11 mouse cellular contexts compared by ENCODE assay signal in genomic region chr6:109371931-109372330, GRCm38 (mm10).
"Had no signal": no experiment of that assay in that cellular context is flagged by ENCODE, and none has a peak within 500 bp of the region (broad histone marks: within the 10 kb centered on the region; RNA-seq: fewer than 3 reads in every experiment).

No protein-coding gene starts in this region.

- H3K4me1 ChIP-seq: limb, embryonic 15.5 days; liver, embryonic 13.5 days; lung, embryonic 15.5 days; midbrain, embryonic 13.5 days had no signal

- H3K9ac ChIP-seq: limb, embryonic 15.5 days; liver, embryonic 13.5 days; liver, postnatal 0 days; lung, embryonic 15.5 days; midbrain, embryonic 13.5 days had no signal

- DNase-seq: kidney, adult 11 months; kidney, postnatal 14 days; left cerebral cortex, postnatal 4 days; liver, embryonic 13.5 days; liver, postnatal 0 days; lung, postnatal 14 days; right cerebral cortex, postnatal 25 days had no signal

- ATAC-seq: liver, postnatal 0 days; midbrain, embryonic 13.5 days had no signal

- H3K36me3 ChIP-seq: limb, embryonic 15.5 days; liver, embryonic 13.5 days; lung, embryonic 15.5 days; midbrain, embryonic 13.5 days had no signal

- H3K4me2 ChIP-seq: limb, embryonic 15.5 days; liver, embryonic 13.5 days; lung, embryonic 15.5 days; midbrain, embryonic 13.5 days had no signal

- H3K27ac ChIP-seq: limb, embryonic 15.5 days; liver, embryonic 13.5 days; lung, embryonic 15.5 days; macrophage; midbrain, embryonic 13.5 days had no signal

- H3K9me3 ChIP-seq: limb, embryonic 15.5 days; liver, embryonic 13.5 days; lung, embryonic 15.5 days; midbrain, embryonic 13.5 days had no signal

- H3K27me3 ChIP-seq: limb, embryonic 15.5 days; liver, embryonic 13.5 days; lung, embryonic 15.5 days; midbrain, embryonic 13.5 days had no signal

- H3K4me3 ChIP-seq: limb, embryonic 15.5 days; liver, embryonic 13.5 days; lung, embryonic 15.5 days; midbrain, embryonic 13.5 days had no signal
